Mouse (Mus musculus) MEL (cell line): ENCODE data around the gene Metap2. TPM values are rescaled to one million over a fixed set of nuclear protein-coding genes. Genes with fewer than 3 reads are reported as not detected.

ENCODE experiments used
- DNase-seq: peaks from one replicate; pipeline ENCODE4 v3.0.0; 2011; ENCODE audit warnings: low read depth, low spot score
- H3K27ac ChIP-seq: 2 replicates; pipeline ENCODE4 v1.5.1; 2012; ENCODE audit warnings: low read depth, mild to moderate bottlenecking, control low read depth, low read length, moderate library complexity; ENCODE audit not compliant: control insufficient read depth
- H3K27me3 ChIP-seq, 2 experiments: fragments of 150-350 bp in 1 of 2; sonication (generic) in 1 of 2; 2 replicates each; pipeline ENCODE4 v1.6.1; 2012; ENCODE audit warnings: low read length in 2 of 2, mild to moderate bottlenecking in 2 of 2, improper control_type of control experiment in 1 of 2, moderate library complexity in 1 of 2; ENCODE audit not compliant: insufficient read depth in 2 of 2, control insufficient read depth in 1 of 2
- H3K36me3 ChIP-seq, 2 experiments: 2 replicates each; pipeline ENCODE4 v1.6.1; 2012 to 2014; ENCODE audit warnings: low read length in 2 of 2, improper control_type of control experiment in 1 of 2, inconsistent platforms in 1 of 2, mild to moderate bottlenecking in 1 of 2; ENCODE audit not compliant: insufficient read depth in 2 of 2, control insufficient read depth in 1 of 2
- H3K4me1 ChIP-seq, 2 experiments: fragments of 150-350 bp in 1 of 2; sonication (generic) in 1 of 2; 2 replicates each; pipeline ENCODE4 v1.6.1; 2012; ENCODE audit warnings: low read length in 2 of 2, improper control_type of control experiment in 1 of 2, mild to moderate bottlenecking in 1 of 2; ENCODE audit not compliant: insufficient read depth in 2 of 2, control insufficient read depth in 1 of 2
- H3K4me3 ChIP-seq, 2 experiments: fragments of 150-350 bp in 1 of 2; sonication (generic) in 1 of 2; 2 replicates each; pipeline ENCODE4 v1.5.1; 2012; ENCODE audit warnings: low read depth in 2 of 2, low read length in 2 of 2, mild to moderate bottlenecking in 2 of 2, moderate library complexity in 2 of 2, control low read depth in 1 of 2, improper control_type of control experiment in 1 of 2; ENCODE audit not compliant: control insufficient read depth in 1 of 2, insufficient read depth in 1 of 2
- H3K79me2 ChIP-seq: 2 replicates; pipeline ENCODE4 v1.6.1; 2012; ENCODE audit warnings: mild to moderate bottlenecking, low read length, moderate library complexity; ENCODE audit not compliant: control insufficient read depth, poor library complexity, insufficient read depth
- H3K9ac ChIP-seq: 2 replicates; pipeline ENCODE4 v1.6.1; 2012; ENCODE audit warnings: low read depth, mild to moderate bottlenecking, control low read depth, low read length, moderate library complexity; ENCODE audit not compliant: control insufficient read depth, poor library complexity, severe bottlenecking
- H3K9me3 ChIP-seq: fragments of 150-350 bp; sonication (generic); replicated peaks from 2 replicates; pipeline ENCODE4 v1.6.1; 2012; ENCODE audit warnings: mild to moderate bottlenecking, low read length, improper control_type of control experiment, moderate library complexity; ENCODE audit not compliant: insufficient read depth
- BHLHE40 ChIP-seq: IDR thresholded peaks from 2 replicates; pipeline ENCODE4 v1.6.1; 2012; ENCODE audit warnings: low read depth, mild to moderate bottlenecking, inconsistent platforms, low read length, improper control_type of control experiment, borderline replicate concordance
- CHD1 ChIP-seq: IDR thresholded peaks from 2 replicates; pipeline ENCODE4 v1.6.1; 2012; ENCODE audit warnings: low read depth, mild to moderate bottlenecking, inconsistent platforms, low read length, improper control_type of control experiment
- CHD2 ChIP-seq: IDR thresholded peaks from 2 replicates; pipeline ENCODE4 v1.6.1; 2011; ENCODE audit warnings: low read length, improper control_type of control experiment
- CTCF ChIP-seq, 3 experiments: IDR thresholded peaks in 2 of 3; conservative IDR thresholded peaks in 1 of 3; 2 replicates each; pipeline ENCODE4 v1.5.1; 2011 to 2012; ENCODE audit warnings: low read length in 3 of 3, low read depth in 2 of 3, mild to moderate bottlenecking in 2 of 3, improper control_type of control experiment in 1 of 3, inconsistent platforms in 1 of 3, mixed read lengths in 1 of 3, moderate library complexity in 1 of 3; ENCODE audit not compliant: control insufficient read depth in 1 of 3, insufficient read depth in 1 of 3, poor library complexity in 1 of 3, severe bottlenecking in 1 of 3
- E2F4 ChIP-seq: IDR thresholded peaks from 2 replicates; pipeline ENCODE4 v1.6.1; 2011; ENCODE audit warnings: low read depth, low read length, improper control_type of control experiment, borderline replicate concordance
- ELF1 ChIP-seq: IDR thresholded peaks from 2 replicates; pipeline ENCODE4 v1.6.1; 2014; ENCODE audit warnings: low read depth, mild to moderate bottlenecking, inconsistent platforms, low read length, improper control_type of control experiment, moderate library complexity
- EP300 ChIP-seq, 2 experiments: IDR thresholded peaks; 2 replicates each; pipeline ENCODE4 v1.6.1; 2011; ENCODE audit warnings: improper control_type of control experiment in 2 of 2, low read length in 2 of 2, low read depth in 1 of 2, mild to moderate bottlenecking in 1 of 2
- ETS1 ChIP-seq: IDR thresholded peaks from 2 replicates; pipeline ENCODE4 v1.6.1; 2012; ENCODE audit warnings: low read depth, mild to moderate bottlenecking, inconsistent platforms, low read length, improper control_type of control experiment, moderate library complexity
- GABPA ChIP-seq: IDR thresholded peaks from 2 replicates; pipeline ENCODE4 v1.6.1; 2012; ENCODE audit warnings: low read depth, mild to moderate bottlenecking, inconsistent platforms, low read length, improper control_type of control experiment, moderate library complexity
- GATA1 ChIP-seq: IDR thresholded peaks from 2 replicates; pipeline ENCODE4 v1.6.1; 2011; ENCODE audit warnings: low read depth, low read length, improper control_type of control experiment
- HCFC1 ChIP-seq: IDR thresholded peaks from 2 replicates; pipeline ENCODE4 v1.6.1; 2012; ENCODE audit warnings: low read depth, mild to moderate bottlenecking, inconsistent platforms, low read length, improper control_type of control experiment, moderate library complexity
- JUND ChIP-seq: IDR thresholded peaks from 2 replicates; pipeline ENCODE4 v1.6.1; 2011; ENCODE audit warnings: low read depth, mild to moderate bottlenecking, improper control_type of control experiment, low read length
- MAFK ChIP-seq: IDR thresholded peaks from 2 replicates; pipeline ENCODE4 v1.6.1; 2011; ENCODE audit warnings: low read depth, mild to moderate bottlenecking, low read length, improper control_type of control experiment, borderline replicate concordance
- MAX ChIP-seq: IDR thresholded peaks from 2 replicates; pipeline ENCODE4 v1.6.1; 2011; ENCODE audit warnings: low read length, improper control_type of control experiment
- MAZ ChIP-seq: IDR thresholded peaks from 2 replicates; pipeline ENCODE4 v1.6.1; 2012; ENCODE audit warnings: low read depth, mild to moderate bottlenecking, inconsistent platforms, low read length, improper control_type of control experiment
- MEF2A ChIP-seq: IDR thresholded peaks from 2 replicates; pipeline ENCODE4 v1.6.1; 2014; ENCODE audit warnings: low read depth, mild to moderate bottlenecking, inconsistent platforms, low read length, improper control_type of control experiment; ENCODE audit not compliant: poor library complexity, insufficient replicate concordance, severe bottlenecking; ENCODE audit errors: extremely low read depth
- MXI1 ChIP-seq: IDR thresholded peaks from 2 replicates; pipeline ENCODE4 v1.6.1; 2011; ENCODE audit warnings: mild to moderate bottlenecking, low read depth, low read length, improper control_type of control experiment
- MYB ChIP-seq: IDR thresholded peaks from 2 replicates; pipeline ENCODE4 v1.6.1; 2011; ENCODE audit warnings: mild to moderate bottlenecking, low read depth, low read length, improper control_type of control experiment
- MYC ChIP-seq: IDR thresholded peaks from 2 replicates; pipeline ENCODE4 v1.6.1; 2011; ENCODE audit warnings: low read depth, mild to moderate bottlenecking, low read length, improper control_type of control experiment, moderate library complexity
- NELFE ChIP-seq: IDR thresholded peaks from 2 replicates; pipeline ENCODE4 v1.6.1; 2011; ENCODE audit warnings: low read depth, low read length, improper control_type of control experiment
- NRF1 ChIP-seq: IDR thresholded peaks from 2 replicates; pipeline ENCODE4 v1.6.1; 2014; ENCODE audit warnings: low read depth, mild to moderate bottlenecking, inconsistent platforms, low read length, improper control_type of control experiment, moderate library complexity; ENCODE audit not compliant: poor library complexity, insufficient read depth, severe bottlenecking
- POLR2A ChIP-seq, 2 experiments: IDR thresholded peaks; 2 replicates each; pipeline ENCODE4 v1.6.1; 2011 to 2012; ENCODE audit warnings: low read length in 2 of 2, mild to moderate bottlenecking in 2 of 2, control low read depth in 1 of 2, improper control_type of control experiment in 1 of 2, low read depth in 1 of 2, moderate library complexity in 1 of 2; ENCODE audit not compliant: control insufficient read depth in 1 of 2, insufficient read depth in 1 of 2, poor library complexity in 1 of 2
- POLR2AphosphoS2 ChIP-seq: IDR thresholded peaks from 2 replicates; pipeline ENCODE4 v1.6.1; 2011; ENCODE audit warnings: low read length, improper control_type of control experiment
- POLR2AphosphoS5 ChIP-seq: IDR thresholded peaks from 2 replicates; pipeline ENCODE4 v1.6.1; 2012; ENCODE audit warnings: low read depth, borderline replicate concordance, mild to moderate bottlenecking, inconsistent platforms, low read length, moderate library complexity, mixed read lengths
- RAD21 ChIP-seq: IDR thresholded peaks from 2 replicates; pipeline ENCODE4 v1.6.1; 2011; ENCODE audit warnings: mild to moderate bottlenecking, low read depth, low read length, improper control_type of control experiment
- RCOR1 ChIP-seq: IDR thresholded peaks from 2 replicates; pipeline ENCODE4 v1.6.1; 2012; ENCODE audit warnings: low read depth, mild to moderate bottlenecking, inconsistent platforms, low read length, improper control_type of control experiment
- SIN3A ChIP-seq: IDR thresholded peaks from 2 replicates; pipeline ENCODE4 v1.6.1; 2012; ENCODE audit warnings: low read length, improper control_type of control experiment, inconsistent platforms
- SMC3 ChIP-seq: IDR thresholded peaks from 2 replicates; pipeline ENCODE4 v1.6.1; 2011; ENCODE audit warnings: low read depth, low read length, improper control_type of control experiment
- TAL1 ChIP-seq: IDR thresholded peaks from 2 replicates; pipeline ENCODE4 v1.6.1; 2012; ENCODE audit warnings: mild to moderate bottlenecking, inconsistent platforms, low read length, moderate library complexity, mixed read lengths
- TBP ChIP-seq: IDR thresholded peaks from 2 replicates; pipeline ENCODE4 v1.8.0; 2011; ENCODE audit warnings: low read depth, low read length, improper control_type of control experiment
- TCF12 ChIP-seq: IDR thresholded peaks from 2 replicates; pipeline ENCODE4 v1.6.1; 2014; ENCODE audit warnings: low read depth, mild to moderate bottlenecking, inconsistent platforms, low read length, improper control_type of control experiment, moderate library complexity
- UBTF ChIP-seq: IDR thresholded peaks from 2 replicates; pipeline ENCODE4 v1.6.1; 2012; ENCODE audit warnings: low read depth, mild to moderate bottlenecking, inconsistent platforms, low read length, improper control_type of control experiment, moderate library complexity, borderline replicate concordance; ENCODE audit not compliant: insufficient read depth
- USF2 ChIP-seq, 2 experiments: IDR thresholded peaks; 2 replicates each; pipeline ENCODE4 v1.6.1; 2011 to 2012; ENCODE audit warnings: improper control_type of control experiment in 2 of 2, low read length in 2 of 2, borderline replicate concordance in 1 of 2, inconsistent platforms in 1 of 2, low read depth in 1 of 2, mild to moderate bottlenecking in 1 of 2; ENCODE audit not compliant: insufficient read depth in 1 of 2
- ZC3H11A ChIP-seq: IDR thresholded peaks from 2 replicates; pipeline ENCODE4 v1.6.1; 2012; ENCODE audit warnings: low read depth, mild to moderate bottlenecking, inconsistent platforms, low read length, improper control_type of control experiment
- ZKSCAN1 ChIP-seq: IDR thresholded peaks from 2 replicates; pipeline ENCODE4 v1.6.1; 2012; ENCODE audit warnings: low read depth, mild to moderate bottlenecking, inconsistent platforms, low read length, improper control_type of control experiment, moderate library complexity
- ZMIZ1 ChIP-seq: IDR thresholded peaks from 2 replicates; pipeline ENCODE4 v1.6.1; 2012; ENCODE audit warnings: low read depth, mild to moderate bottlenecking, inconsistent platforms, low read length, improper control_type of control experiment, moderate library complexity
- ZNF384 ChIP-seq: IDR thresholded peaks from 2 replicates; pipeline ENCODE4 v1.6.1; 2012; ENCODE audit warnings: low read depth, mild to moderate bottlenecking, inconsistent platforms, low read length, improper control_type of control experiment
- polyA plus RNA-seq, 2 experiments: library from polyadenylated mRNA; stranded (reverse) in 1 of 2; unstranded in 1 of 2; fragments of >175 nt in 1 of 2; fragments of >200 nt in 1 of 2; gene quantifications; 2 replicates each; pipeline versions ENCODE4 v1.2.1 to v1.2.4; 2012; ENCODE audit warnings: low replicate concordance in 2 of 2, low read depth in 1 of 2; ENCODE audit not compliant: insufficient read length in 2 of 2, insufficient read depth in 1 of 2, missing spikeins in 1 of 2
- total RNA-seq: library from RNA; depleted of rRNA; stranded (reverse); fragments of 300-350 nt; gene quantifications from 2 replicates; pipeline ENCODE4 v1.2.3, GENCODE M21; 2012

Gene Metap2
- total and polyA plus RNA-seq, 3 experiments, result 326 to 2,567 (median 921) TPM

DNA sequence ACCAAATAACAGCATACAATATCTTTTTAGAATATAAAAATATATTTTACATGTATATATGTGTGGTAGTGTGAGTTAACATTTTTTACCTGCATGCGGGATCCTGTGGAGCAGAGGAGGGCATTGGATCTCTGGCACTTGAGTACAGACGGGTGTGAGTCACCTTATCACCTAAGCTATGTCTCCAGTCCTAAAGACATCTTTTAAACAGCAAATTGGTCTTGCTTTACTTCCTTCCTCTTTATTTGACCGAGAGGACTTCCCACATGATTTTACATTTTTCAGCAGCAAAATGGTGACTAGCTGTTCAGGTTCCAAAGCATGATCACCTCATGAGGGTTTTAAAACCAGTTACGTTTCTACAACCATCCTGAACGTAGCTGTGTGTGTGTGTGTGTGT lies 14.4 kb upstream of the Metap2 start:
- Histone ChIP-seq H3K9me3 (no peaks in the 10 kb centered on the region), H3K9ac (peak overlapping the region; percentile 63), H3K4me1 (peaks cover 22 to 37% of the 10 kb centered on the region in 2 experiments), H3K4me3 (peak overlapping the region in 1 of 2 experiments; percentile 34; a peak in 2 of 4 replicates), H3K79me2 (no peaks in the 10 kb centered on the region; the same call in 1 of the 2 replicates), H3K27me3 (no peaks in the 10 kb centered on the region), H3K27ac (peak overlapping the region; percentile 91), H3K36me3 (peaks cover 0 to 37% of the 10 kb centered on the region in 2 experiments; a peak in 2 of 4 replicates)
- DNase-seq, result peak; percentile 88
- peak; percentile 89 for TF ChIP-seq ETS1
- peak; percentile 37; the same call in 1 of the 2 replicates for TF ChIP-seq NELFE
- TF ChIP-seq JUND, result peak; percentile 76; the same call in 1 of the 2 replicates
- peak; percentile 53 for TF ChIP-seq HCFC1
- TF ChIP-seq CHD1, result no peak
- no peak for TF ChIP-seq ZKSCAN1
- no peak for TF ChIP-seq POLR2A (IDR thresholded peaks at IDR 0.05; ENCODE audit: control insufficient read depth in 1 of 2, insufficient read depth in 1 of 2, low read depth in 1 of 2, low read length in 2 of 2, poor library complexity in 1 of 2)
- TF ChIP-seq RCOR1, result 0 out of 2 replicates have a peak, but pooled peaks have one; percentile 36
- TF ChIP-seq SMC3, result no peak
- TF ChIP-seq NRF1, result no peak
- TF ChIP-seq SIN3A, result peak; percentile 69
- TF ChIP-seq MEF2A, result no peak
- TF ChIP-seq MXI1, result peak; percentile 48; the same call in 1 of the 2 replicates
- no peak for TF ChIP-seq ZNF384
- no peak for TF ChIP-seq ZC3H11A
- TF ChIP-seq GABPA, result no peak
- TF ChIP-seq BHLHE40, result peak; percentile 49; the same call in 1 of the 2 replicates
- no peak; the same call in 1 of the 2 replicates for TF ChIP-seq E2F4
- TF ChIP-seq TAL1, result peak; percentile 41; the same call in 1 of the 2 replicates
- peak; percentile 74 for TF ChIP-seq GATA1
- TF ChIP-seq POLR2AphosphoS5, result no peak
- no peak for TF ChIP-seq UBTF
- no peak for TF ChIP-seq CTCF (IDR thresholded peaks at IDR 0.05 in 2 of 3, conservative IDR thresholded peaks at IDR 0.05 in 1 of 3; ENCODE audit: control insufficient read depth in 1 of 3, insufficient read depth in 1 of 3, low read depth in 2 of 3, low read length in 3 of 3, poor library complexity in 1 of 3, severe bottlenecking in 1 of 3)
- TF ChIP-seq MYC, result peak; percentile 90
- no peak for TF ChIP-seq MYB
- no peak for TF ChIP-seq ELF1
- TF ChIP-seq CHD2, result no peak; the same call in 1 of the 2 replicates
- TF ChIP-seq POLR2AphosphoS2, result no peak
- peak; percentile 61; the same call in 1 of the 2 replicates for TF ChIP-seq TBP
- no peak for TF ChIP-seq ZMIZ1
- TF ChIP-seq EP300 (IDR thresholded peaks at IDR 0.05; ENCODE audit: low read depth in 1 of 2, low read length in 2 of 2), result peak; percentile 73 to 79
- no peak for TF ChIP-seq RAD21
- 0 out of 2 replicates have a peak, but pooled peaks have one; percentile 17 for TF ChIP-seq MAZ
- TF ChIP-seq MAFK, result no peak
- TF ChIP-seq USF2 (IDR thresholded peaks at IDR 0.05; ENCODE audit: borderline replicate concordance in 1 of 2, insufficient read depth in 1 of 2, low read depth in 1 of 2, low read length in 2 of 2), result no peak
- 0 out of 2 replicates have a peak, but pooled peaks have one; percentile 48 for TF ChIP-seq MAX
- TF ChIP-seq TCF12, result peak; percentile 47; the same call in 1 of the 2 replicates
